Mouse (Mus musculus) stomach, postnatal 0 days (tissue): ENCODE measurements around the gene Vmn2r-ps159. TPM values are rescaled to one million over a fixed set of nuclear protein-coding genes. Genes with fewer than 3 reads are reported as not detected.
"Not testable (repeated sequence)": the region's sequence is repeated elsewhere in the genome, so short reads cannot be mapped to it uniquely, and the experiment has no call there.

Source experiments
- ATAC-seq: fragments of 200-750 bp; cut with Nextera tagmentation; 2 replicates; pipeline ENCODE4 v1.8.0; 2017; ENCODE audit not compliant: low FRiP score, low TSS enrichment
- DNase-seq: peaks from one replicate; pipeline ENCODE4 v3.0.0-alpha.2; 2016; ENCODE audit warnings: low spot score
- H3K27ac ChIP-seq: fragments of 300-500 bp; sonication (generic); replicated peaks from 2 replicates; pipeline ENCODE4 v1.5.1; 2014; ENCODE audit warnings: mild to moderate bottlenecking, control low read depth
- H3K27me3 ChIP-seq: fragments of 300-500 bp; sonication (generic); 2 replicates; pipeline ENCODE4 v1.6.1; 2014; ENCODE audit warnings: low read length; ENCODE audit not compliant: control insufficient read depth, insufficient read depth
- H3K36me3 ChIP-seq: fragments of 300-500 bp; sonication (generic); 2 replicates; pipeline ENCODE4 v1.6.1; 2014; ENCODE audit warnings: low read length, mixed read lengths; ENCODE audit not compliant: control insufficient read depth, insufficient read depth
- H3K4me1 ChIP-seq: fragments of 300-500 bp; sonication (generic); replicated peaks from 2 replicates; pipeline ENCODE4 v1.6.1; 2014; ENCODE audit warnings: antibody characterized with exemption; ENCODE audit not compliant: control insufficient read depth, insufficient read depth
- H3K4me2 ChIP-seq: fragments of 300-500 bp; sonication (generic); replicated peaks from 2 replicates; pipeline ENCODE4 v1.6.1; 2014; ENCODE audit warnings: low read depth, mild to moderate bottlenecking, control low read depth, moderate library complexity
- H3K4me3 ChIP-seq: fragments of 300-500 bp; sonication (generic); 2 replicates; pipeline ENCODE4 v1.5.1; 2014; ENCODE audit warnings: low read depth, low read length, control low read depth
- H3K9ac ChIP-seq: fragments of 300-500 bp; sonication (generic); 2 replicates; pipeline ENCODE4 v1.6.1; 2014; ENCODE audit warnings: mild to moderate bottlenecking, low read length, control low read depth, mixed read lengths
- H3K9me3 ChIP-seq: fragments of 300-500 bp; sonication (generic); 2 replicates; pipeline ENCODE4 v1.6.1; 2016; ENCODE audit warnings: low read length; ENCODE audit not compliant: control insufficient read depth
- CTCF ChIP-seq: IDR thresholded peaks from 2 replicates; pipeline ENCODE4 v1.5.1; 2016; ENCODE audit warnings: antibody characterized with exemption, low read depth, mild to moderate bottlenecking, moderate library complexity
- EP300 ChIP-seq: optimal IDR thresholded peaks from 2 replicates; pipeline ENCODE3; 2016; ENCODE audit warnings: antibody characterized with exemption
- whole genome bisulfite sequencing: fragments of 180-500 bp; shearing (Covaris S2); extraction: QIAGEN DNeasy Blood & Tissue Kit; methylation state at CpG from one replicate; pipeline ENCODE4 v1.1.7; 2014; 5-methylcytosine and 5-hydroxymethylcytosine counted together
- polyA plus RNA-seq: library from polyadenylated mRNA; unstranded; fragments of >200 nt; fragmentation: Nextera tagmentation; extraction: Ambion mirVana; gene quantifications from 2 replicates; pipeline ENCODE4 v1.2.1, GENCODE M21; 2015

The Vmn2r-ps159 gene
- not detected in 2 replicates for polyA plus RNA-seq

DNA sequence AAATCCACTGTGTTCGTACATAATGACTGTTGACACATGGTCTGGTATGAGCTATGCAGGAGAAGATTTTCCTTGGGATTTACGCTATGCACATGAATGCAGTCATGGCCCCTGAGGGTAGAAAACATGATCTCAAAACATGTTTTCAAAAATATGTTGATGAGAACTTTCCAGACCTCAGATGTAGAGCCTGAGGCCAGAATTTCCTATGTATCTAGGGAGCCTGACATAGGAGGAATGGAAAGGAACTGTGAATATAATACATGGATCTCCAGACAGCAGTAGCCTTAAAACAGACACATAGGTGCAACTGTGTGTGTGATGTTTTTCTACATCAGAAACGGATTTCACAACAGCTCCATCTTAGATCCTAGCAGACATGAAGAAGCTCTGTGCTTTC is at the start of gene Vmn2r-ps159:
Vmn2r-ps159 (plus strand) TSS at position 301 of the 400 bp plus-strand sequence.
- H3K27ac ChIP-seq, H3K4me2 ChIP-seq, H3K9me3 ChIP-seq, H3K36me3 ChIP-seq, H3K9ac ChIP-seq, H3K27me3 ChIP-seq, H3K4me1 ChIP-seq, DNase-seq, ATAC-seq, H3K4me3 ChIP-seq: not testable (repeated sequence)
- WGBS: 62% methylated on average over 3 of the region's 3 CpGs

- H3K27ac ChIP-seq, H3K4me1 ChIP-seq, H3K4me2 ChIP-seq, H3K36me3 ChIP-seq, H3K27me3 ChIP-seq, DNase-seq, H3K9me3 ChIP-seq, H3K9ac ChIP-seq, H3K4me3 ChIP-seq: not testable (repeated sequence)
- WGBS: 81% methylated on average over 4 of the region's 4 CpGs
- ATAC-seq: peak; percentile 67; the same call in 1 of the 2 replicates
These were observed 10.9 kb downstream of the Vmn2r-ps159 start for GRCm38 (mm10) chr4:156341601-156342504.

DNA sequence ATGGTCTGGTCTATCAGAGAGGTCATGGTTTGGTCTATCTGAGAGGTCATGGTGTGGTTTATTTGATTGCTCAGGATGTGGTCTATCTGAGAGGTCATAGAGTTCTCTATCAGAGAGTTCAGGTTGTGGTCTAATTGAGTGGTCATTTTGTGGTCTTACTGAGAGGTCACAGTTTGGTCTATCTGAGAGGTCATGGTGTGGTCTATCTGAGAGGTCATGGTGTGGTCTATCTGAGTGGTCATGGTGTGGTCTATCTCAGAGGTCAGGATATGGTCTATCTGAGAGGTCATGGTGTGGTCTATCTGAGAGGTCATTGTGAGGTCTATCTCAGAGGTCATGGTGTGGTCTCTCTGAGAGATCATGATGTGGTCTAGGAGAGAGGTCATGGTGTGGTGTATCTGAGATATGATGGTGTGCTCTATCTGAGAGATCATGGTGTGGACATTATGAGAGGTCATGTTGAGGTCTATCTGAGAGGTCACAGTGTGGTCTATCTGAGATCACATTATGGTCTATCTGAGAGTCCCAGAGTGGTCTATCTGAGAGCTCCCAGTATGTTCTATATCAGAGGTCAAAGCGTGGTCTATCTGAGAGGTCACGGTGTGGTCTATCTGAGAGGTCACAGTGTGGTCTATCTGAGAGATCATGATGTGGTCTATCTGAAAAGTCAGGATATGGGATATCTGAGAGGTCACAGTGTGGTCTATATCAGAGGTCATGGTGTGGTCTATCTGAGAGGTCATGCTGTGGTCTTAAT is 11.8 kb downstream of the Vmn2r-ps159 start:
- Histone ChIP-seq H3K4me1 (no peaks in the 10 kb centered on the region), H3K9ac (no peak overlapping the region), H3K36me3 (no peaks in the 10 kb centered on the region), H3K4me3 (no peak overlapping the region), H3K27me3 (no peaks in the 10 kb centered on the region), H3K4me2 (no peak overlapping the region), H3K27ac (no peak overlapping the region), H3K9me3 (peaks cover 7% of the 10 kb centered on the region; the same call in 1 of the 2 replicates)
- TF ChIP-seq CTCF (no peak), EP300 (no peak)
- WGBS: 86% methylated on average over 2 of the region's 2 CpGs
- DNase-seq (peak; percentile 46), ATAC-seq (peak; percentile 79; the same call in 1 of the 2 replicates)

- no peak for DNase-seq
- Histone ChIP-seq H3K36me3 (no peaks in the 10 kb centered on the region), H3K4me2 (no peak overlapping the region), H3K9ac (no peak overlapping the region), H3K27ac (no peak overlapping the region), H3K27me3 (no peaks in the 10 kb centered on the region), H3K4me1 (no peaks in the 10 kb centered on the region), H3K4me3 (no peak overlapping the region), H3K9me3 (peaks cover 7% of the 10 kb centered on the region; the same call in 1 of the 2 replicates)
- peak; percentile 53; the same call in 1 of the 2 replicates for ATAC-seq
- TF ChIP-seq EP300 (no peak), CTCF (no peak)
- 94% methylated on average over 1 of the region's 1 CpGs for WGBS
These were observed 12.4 kb downstream of the Vmn2r-ps159 start for GRCm38 (mm10) chr4:156343332-156343731.

GRCm38 (mm10) chr4:156356756-156357437 is 26.0 kb downstream of the Vmn2r-ps159 start:
- H3K4me3 ChIP-seq, H3K9me3 ChIP-seq, H3K4me1 ChIP-seq, H3K4me2 ChIP-seq, H3K36me3 ChIP-seq, DNase-seq, H3K9ac ChIP-seq, H3K27ac ChIP-seq, H3K27me3 ChIP-seq: not testable (repeated sequence)
- ATAC-seq: peak; percentile 80
- 76% methylated on average over 3 of the region's 3 CpGs for WGBS

Other genes starting within 250 kb of the Vmn2r-ps159 start
- 4.9 and 5.4 TPM in 2 replicates for gene 9430015G10Rik, start 221.1 kb upstream of the Vmn2r-ps159 start, polyA plus RNA-seq
- gene Rnf223, start 200.6 kb upstream of the Vmn2r-ps159 start, polyA plus RNA-seq: 7.6 and 7.7 TPM in 2 replicates
- 17.7 and 21.4 TPM in 2 replicates for gene Agrn, start 133.6 kb upstream of the Vmn2r-ps159 start, polyA plus RNA-seq
- 3.1 and 4.1 TPM in 2 replicates for gene Isg15, start 130.3 kb upstream of the Vmn2r-ps159 start, polyA plus RNA-seq
- 1.2 and 1.6 TPM in 2 replicates for gene AW011738, start 127.8 kb upstream of the Vmn2r-ps159 start, polyA plus RNA-seq
- gene Perm1, start 115.2 kb upstream of the Vmn2r-ps159 start, polyA plus RNA-seq: 4.0 and 4.6 TPM in 2 replicates
- 34.0 and 41.9 TPM in 2 replicates for gene Plekhn1, start 96.2 kb upstream of the Vmn2r-ps159 start, polyA plus RNA-seq
- 30.2 and 30.6 TPM in 2 replicates for gene Noc2l, start 95.1 kb upstream of the Vmn2r-ps159 start, polyA plus RNA-seq
- 0.08 and 0.18 TPM in 2 replicates for gene Samd11, start 75.4 kb upstream of the Vmn2r-ps159 start, polyA plus RNA-seq